Mouse (Mus musculus) olfactory bulb, adult 2 months (tissue): Measurements from ENCODE around the gene Ahnak2. TPM values are rescaled to one million over a fixed set of nuclear protein-coding genes. Genes with fewer than 3 reads are reported as not detected.
"Not testable (repeated sequence)": the region's sequence is repeated elsewhere in the genome, so short reads cannot be mapped to it uniquely, and the experiment has no call there.

Experiments used
- H3K27ac ChIP-seq: fragments of 200-500 bp; 2 replicates; pipeline ENCODE4 v1.5.1; 2012; ENCODE audit warnings: low read depth, low read length; ENCODE audit not compliant: insufficient read depth
- H3K4me1 ChIP-seq: fragments of 200-500 bp; 2 replicates; pipeline ENCODE4 v1.6.1; 2012; ENCODE audit warnings: low read length; ENCODE audit not compliant: control insufficient read depth, insufficient read depth
- H3K4me3 ChIP-seq: fragments of 200-500 bp; 2 replicates; pipeline ENCODE4 v1.5.1; 2012; ENCODE audit warnings: mild to moderate bottlenecking, low read depth, low read length, moderate library complexity; ENCODE audit not compliant: insufficient read depth
- CTCF ChIP-seq: fragments of 200-500 bp; IDR thresholded peaks from 2 replicates; pipeline ENCODE4 v1.5.1; 2012; ENCODE audit warnings: low read depth, mild to moderate bottlenecking, low read length, moderate library complexity; ENCODE audit not compliant: insufficient read depth
- POLR2A ChIP-seq: fragments of 200-500 bp; IDR thresholded peaks from 2 replicates; pipeline ENCODE4 v1.6.1; 2012; ENCODE audit warnings: mild to moderate bottlenecking, low read depth, low read length, moderate library complexity; ENCODE audit not compliant: insufficient read depth
- WGBS: fragments of 180-500 bp; shearing (Covaris S2); methylation state at CpG from one replicate; pipeline ENCODE4 v1.1.7; 2018; 5-methylcytosine and 5-hydroxymethylcytosine counted together
- polyA plus RNA-seq: library from polyadenylated mRNA; stranded (reverse); fragments of >200 nt; gene quantifications from 2 replicates; pipeline ENCODE4 v1.2.4, GENCODE M21; 2012; ENCODE audit warnings: low replicate concordance; ENCODE audit not compliant: missing spikeins, insufficient read depth, insufficient read length

The Ahnak2 gene
- polyA plus RNA-seq, 1 experiment: not detected

DNA sequence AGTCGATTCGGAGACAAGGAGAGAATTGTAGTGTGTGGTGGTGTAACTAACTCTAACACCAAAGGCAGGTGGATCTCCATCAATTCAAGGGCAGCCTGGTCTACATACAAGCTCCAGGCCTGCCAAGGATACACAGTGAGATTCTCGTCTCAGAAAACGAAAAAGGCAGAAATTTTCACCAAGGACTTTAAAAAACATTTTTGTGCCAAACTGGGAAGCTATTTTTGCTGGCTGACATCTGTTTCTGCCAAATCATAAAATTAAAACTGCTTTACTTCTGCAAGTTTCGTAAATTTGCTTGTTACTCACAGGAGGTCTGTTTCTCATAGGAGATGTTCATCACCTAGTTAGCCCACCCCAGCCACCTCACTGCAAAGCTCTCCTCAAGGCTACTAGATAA is 23.4 kb upstream of the Ahnak2 start:
- TF ChIP-seq POLR2A: no peak
- no peak for TF ChIP-seq CTCF
- no peak overlapping the region for H3K4me3 ChIP-seq
- WGBS: 81% methylated on average over 5 of the region's 5 CpGs
- H3K27ac ChIP-seq: no peak overlapping the region
- peaks cover 15% of the 10 kb centered on the region for H3K4me1 ChIP-seq

DNA sequence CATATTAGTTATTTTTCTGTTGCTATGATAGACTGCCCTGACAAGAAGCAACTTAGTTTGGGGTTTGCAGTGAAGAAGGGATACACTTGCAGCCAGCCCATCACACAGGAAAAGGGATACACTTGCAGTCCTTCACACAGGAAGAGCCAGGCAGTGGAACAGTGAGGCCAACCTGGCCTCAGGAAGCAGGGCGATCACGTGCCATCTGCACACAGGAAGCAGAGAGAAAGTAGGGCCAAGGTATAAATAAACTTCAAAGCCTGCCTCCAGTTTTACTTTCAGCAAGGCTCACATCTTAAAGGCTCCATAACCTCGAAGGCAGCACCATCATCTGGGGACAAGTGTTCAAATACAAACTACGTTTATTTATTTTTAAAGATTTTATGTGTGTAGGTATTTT is 20.8 kb upstream of the Ahnak2 start:
- Histone ChIP-seq H3K27ac (no peak overlapping the region), H3K4me1 (peaks cover 15% of the 10 kb centered on the region), H3K4me3 (no peak overlapping the region)
- WGBS: 67% methylated on average over 4 of the region's 4 CpGs
- TF ChIP-seq CTCF: no peak
- TF ChIP-seq POLR2A: no peak

DNA sequence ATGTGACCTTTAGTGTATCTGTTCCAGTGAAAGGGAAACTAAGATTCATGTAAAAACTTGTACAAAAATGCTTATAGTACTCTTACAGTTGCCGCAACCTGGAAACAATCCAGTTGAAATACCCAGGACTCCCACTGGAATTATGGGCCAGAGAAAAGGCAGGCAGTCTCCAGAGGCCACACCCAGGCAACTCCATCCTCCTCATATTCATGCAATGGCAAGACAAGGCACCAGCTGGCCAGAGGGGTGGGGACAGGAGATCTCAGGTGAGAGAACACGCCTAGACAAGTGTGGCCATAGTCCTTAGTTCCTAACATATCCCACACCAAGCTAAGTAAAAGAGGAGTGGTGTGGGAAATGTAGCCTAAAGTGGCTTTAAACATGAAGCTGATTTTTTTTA is 20.2 kb upstream of the Ahnak2 start:
- H3K27ac ChIP-seq: no peak overlapping the region
- WGBS: 81% methylated on average over 2 of the region's 2 CpGs
- H3K4me1 ChIP-seq: peaks cover 14% of the 10 kb centered on the region
- TF ChIP-seq POLR2A (no peak), CTCF (no peak)
- H3K4me3 ChIP-seq: no peak overlapping the region

DNA sequence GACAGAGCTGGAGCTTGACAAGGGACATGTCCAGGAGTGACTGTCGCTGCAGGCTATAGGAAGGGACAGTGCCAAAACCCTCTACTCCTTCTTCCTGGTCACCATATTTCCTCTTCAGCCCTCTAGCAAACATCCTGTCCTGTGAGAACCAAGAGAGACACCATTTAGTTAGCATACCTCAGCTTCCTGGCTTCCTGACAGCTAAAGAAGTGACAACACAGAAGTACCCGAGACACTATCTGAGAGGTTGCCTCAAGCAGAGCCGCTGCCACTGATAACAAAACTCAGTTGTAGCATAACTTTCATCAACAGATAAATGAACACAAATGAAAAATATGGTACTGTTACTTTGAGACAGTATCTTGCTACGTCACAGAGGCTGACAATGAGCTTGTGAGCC is 19.5 kb upstream of the Ahnak2 start:
- TF ChIP-seq CTCF (no peak), POLR2A (no peak)
- Histone ChIP-seq H3K4me1 (peaks cover 9% of the 10 kb centered on the region), H3K27ac (no peak overlapping the region), H3K4me3 (no peak overlapping the region)
- 74% methylated on average over 4 of the region's 4 CpGs for WGBS

DNA sequence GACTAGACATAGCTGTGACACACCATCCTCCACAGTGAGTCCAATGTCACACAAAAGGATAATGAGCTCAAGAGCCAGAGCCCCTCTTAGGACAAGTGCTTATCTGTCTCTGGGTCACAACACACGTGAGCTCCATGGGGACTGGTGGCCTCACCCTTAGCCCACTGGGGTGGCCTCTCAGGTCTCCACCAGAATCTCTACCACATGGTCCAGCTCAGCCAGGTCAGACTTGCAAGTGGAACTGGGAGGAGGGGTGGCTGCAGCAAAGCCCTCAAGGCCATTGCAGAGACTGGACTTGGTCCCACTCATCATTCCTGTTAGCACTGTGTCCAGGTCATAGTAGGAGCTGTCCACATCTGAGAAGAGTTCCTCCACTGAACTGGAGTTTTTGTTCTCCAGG is 18.8 kb upstream of the Ahnak2 start:
- WGBS: 62% methylated on average over 1 of the region's 1 CpGs
- no peak overlapping the region for H3K4me3 ChIP-seq
- peaks cover 9% of the 10 kb centered on the region for H3K4me1 ChIP-seq
- TF ChIP-seq POLR2A (no peak), CTCF (no peak)
- no peak overlapping the region for H3K27ac ChIP-seq

DNA sequence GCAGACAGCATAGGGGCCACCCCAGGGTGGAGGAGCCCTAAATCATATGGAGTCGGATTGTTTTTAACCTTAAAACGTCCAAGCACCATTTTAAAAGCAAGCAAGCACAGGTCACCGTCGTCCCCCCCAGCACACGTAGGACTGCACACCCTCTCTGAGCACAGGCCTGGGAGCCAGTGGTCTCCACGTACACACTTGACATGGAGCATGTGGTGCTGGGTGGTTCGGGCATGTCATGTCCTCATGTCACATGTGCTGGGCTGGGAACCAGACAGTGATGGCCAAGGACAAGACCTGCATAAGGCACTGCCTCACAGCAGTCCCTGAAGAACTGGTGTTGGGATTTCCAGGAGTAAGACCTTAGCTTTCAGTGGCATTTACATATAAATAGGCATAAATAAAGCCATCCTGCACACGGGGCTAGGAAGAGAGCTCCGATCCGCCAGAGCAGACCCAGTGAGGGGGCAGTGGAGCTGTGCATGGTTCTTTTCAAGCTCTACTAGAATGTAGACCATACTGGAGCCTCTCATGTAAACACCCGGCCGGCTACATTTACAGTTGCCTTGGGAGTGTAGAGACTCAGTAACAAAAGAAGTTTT is 18.0 kb upstream of the Ahnak2 start:
- peaks cover 9% of the 10 kb centered on the region for H3K4me1 ChIP-seq
- TF ChIP-seq POLR2A: no peak
- TF ChIP-seq CTCF: no peak
- 67% methylated on average over 12 of the region's 12 CpGs for WGBS
- H3K27ac ChIP-seq: no peak overlapping the region
- H3K4me3 ChIP-seq: no peak overlapping the region

DNA sequence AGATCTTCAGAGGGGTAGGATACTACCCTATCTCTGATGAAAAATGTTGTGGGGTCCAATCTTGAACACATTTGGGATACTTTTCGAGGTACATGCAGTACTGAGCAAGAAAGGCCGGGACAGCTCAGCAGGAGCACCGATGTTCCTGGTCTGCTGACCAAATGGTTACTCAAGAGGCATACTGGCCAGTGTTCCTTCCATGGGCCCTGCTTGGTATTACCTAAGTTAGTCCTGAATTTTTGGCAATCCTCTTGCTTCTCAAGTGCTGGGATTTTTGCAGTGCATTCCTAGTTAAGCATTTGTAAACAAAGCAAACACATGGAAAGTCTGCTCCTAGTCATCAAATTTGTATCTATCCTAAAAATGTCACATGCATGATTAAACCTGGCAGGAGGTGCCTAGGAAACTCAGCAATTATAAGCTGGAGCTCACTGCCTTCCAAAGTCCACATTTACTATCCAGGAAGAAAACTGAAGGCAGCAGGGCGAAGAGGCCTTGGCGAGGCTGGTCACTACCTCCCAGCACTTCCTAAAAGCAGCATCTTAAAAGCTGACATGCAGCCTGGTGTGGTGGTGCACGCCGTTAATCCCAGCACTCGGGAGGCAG is 16.7 kb upstream of the Ahnak2 start:
- WGBS: 83% methylated on average over 8 of the region's 8 CpGs
- Histone ChIP-seq H3K4me3 (no peak overlapping the region), H3K27ac (no peak overlapping the region), H3K4me1 (peaks cover 9% of the 10 kb centered on the region)
- no peak for TF ChIP-seq POLR2A
- no peak for TF ChIP-seq CTCF

DNA sequence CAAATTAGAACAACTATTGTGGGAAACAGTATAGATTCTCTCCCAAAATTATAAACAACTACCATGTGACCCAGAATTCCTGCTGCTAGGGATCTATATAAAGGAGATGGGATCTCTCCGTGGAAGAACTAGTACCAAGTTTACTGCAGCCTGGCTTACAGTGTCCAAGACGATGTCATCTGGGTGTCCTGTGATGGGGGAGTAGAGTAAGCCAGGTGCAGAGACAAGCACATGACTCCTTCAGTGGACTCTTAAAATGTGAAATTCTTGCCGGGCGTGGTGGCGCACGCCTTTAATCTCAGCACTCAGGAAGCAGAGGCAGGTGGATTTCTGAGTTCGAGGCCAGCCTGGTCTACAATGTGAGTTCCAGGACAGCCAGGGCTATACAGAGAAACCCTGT is 14.4 kb upstream of the Ahnak2 start:
- not testable (repeated sequence) for H3K4me3 ChIP-seq, H3K27ac ChIP-seq, H3K4me1 ChIP-seq
- 75% methylated on average over 7 of the region's 7 CpGs for WGBS

DNA sequence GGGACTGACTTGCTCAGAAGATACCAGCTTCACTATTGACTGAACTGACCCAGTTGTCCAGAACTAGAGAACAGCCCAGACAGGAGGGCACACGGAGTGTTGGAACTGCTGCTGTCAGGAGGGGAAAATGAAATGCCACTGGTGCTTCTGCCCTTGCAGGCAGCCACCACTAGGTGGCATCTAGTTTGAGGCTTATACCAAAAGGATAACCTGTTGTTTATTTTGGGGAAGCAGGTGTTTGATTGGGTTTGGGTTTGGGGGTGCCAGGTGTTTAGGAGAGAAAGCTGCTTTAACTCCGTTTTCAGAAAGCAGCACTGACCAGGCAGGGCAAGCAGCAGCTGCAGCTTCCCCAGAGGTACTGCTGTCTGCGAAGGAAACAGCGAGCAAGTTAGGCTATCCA is 13.8 kb upstream of the Ahnak2 start:
- WGBS: 43% methylated on average over 4 of the region's 4 CpGs
- Histone ChIP-seq H3K4me3 (no peak overlapping the region), H3K27ac (no peak overlapping the region), H3K4me1 (no peaks in the 10 kb centered on the region)
- no peak for TF ChIP-seq CTCF
